Mouse (Mus musculus) hindbrain, embryonic 16.5 days (tissue): ENCODE measurements around the gene Zfp595. TPM values are rescaled to one million over a fixed set of nuclear protein-coding genes. Genes with fewer than 3 reads are reported as not detected.
"Not testable (repeated sequence)": the region's sequence is repeated elsewhere in the genome, so short reads cannot be mapped to it uniquely, and the experiment has no call there.

Source experiments
- ATAC-seq: fragments of 200-750 bp; cut with Nextera tagmentation; 2 replicates; pipeline ENCODE4 v1.8.0; 2017; ENCODE audit warnings: moderate TSS enrichment, moderate library complexity
- H3K27ac ChIP-seq: fragments of 300-500 bp; sonication (generic); 2 replicates; pipeline ENCODE4 v1.5.1; 2014; ENCODE audit warnings: low read depth, mild to moderate bottlenecking, control low read depth, low read length, moderate library complexity
- H3K27me3 ChIP-seq: fragments of 300-500 bp; sonication (generic); replicated peaks from 2 replicates; pipeline ENCODE4 v1.6.1; 2014; ENCODE audit warnings: low read length; ENCODE audit not compliant: control insufficient read depth, insufficient read depth
- H3K36me3 ChIP-seq: fragments of 300-500 bp; sonication (generic); 2 replicates; pipeline ENCODE4 v1.6.1; 2014; ENCODE audit warnings: mild to moderate bottlenecking, low read length, moderate library complexity, mixed read lengths; ENCODE audit not compliant: control insufficient read depth, insufficient read depth
- H3K4me1 ChIP-seq: fragments of 300-500 bp; sonication (generic); 2 replicates; pipeline ENCODE4 v1.6.1; 2014; ENCODE audit warnings: low read depth, low read length; ENCODE audit not compliant: control insufficient read depth, insufficient read depth
- H3K4me2 ChIP-seq: fragments of 300-500 bp; sonication (generic); 2 replicates; pipeline ENCODE4 v1.6.1; 2014; ENCODE audit warnings: mild to moderate bottlenecking, low read length, control low read depth, moderate library complexity
- H3K4me3 ChIP-seq: fragments of 300-500 bp; sonication (generic); 2 replicates; pipeline ENCODE4 v1.5.1; 2014; ENCODE audit warnings: mild to moderate bottlenecking, low read length, control low read depth, moderate library complexity
- H3K9ac ChIP-seq: fragments of 300-500 bp; sonication (generic); 2 replicates; pipeline ENCODE4 v1.6.1; 2014; ENCODE audit warnings: low read depth, mild to moderate bottlenecking, control low read depth, low read length, moderate library complexity
- H3K9me3 ChIP-seq: fragments of 300-500 bp; sonication (generic); 2 replicates; pipeline ENCODE4 v1.6.1; 2014; ENCODE audit warnings: mild to moderate bottlenecking, low read length, moderate library complexity; ENCODE audit not compliant: control insufficient read depth
- WGBS: fragments of 180-500 bp; shearing (Covaris S2); extraction: QIAGEN DNeasy Blood & Tissue Kit; methylation state at CpG from one replicate; pipeline ENCODE4 v1.1.7; 2014; 5-methylcytosine and 5-hydroxymethylcytosine counted together
- polyA plus RNA-seq: library from polyadenylated mRNA; unstranded; fragments of >200 nt; fragmentation: Nextera tagmentation; extraction: Ambion mirVana; gene quantifications from 2 replicates; pipeline ENCODE4 v1.2.1, GENCODE M21; 2015

The Zfp595 gene
- polyA plus RNA-seq = 1.4 and 1.5 TPM in 2 replicates

DNA sequence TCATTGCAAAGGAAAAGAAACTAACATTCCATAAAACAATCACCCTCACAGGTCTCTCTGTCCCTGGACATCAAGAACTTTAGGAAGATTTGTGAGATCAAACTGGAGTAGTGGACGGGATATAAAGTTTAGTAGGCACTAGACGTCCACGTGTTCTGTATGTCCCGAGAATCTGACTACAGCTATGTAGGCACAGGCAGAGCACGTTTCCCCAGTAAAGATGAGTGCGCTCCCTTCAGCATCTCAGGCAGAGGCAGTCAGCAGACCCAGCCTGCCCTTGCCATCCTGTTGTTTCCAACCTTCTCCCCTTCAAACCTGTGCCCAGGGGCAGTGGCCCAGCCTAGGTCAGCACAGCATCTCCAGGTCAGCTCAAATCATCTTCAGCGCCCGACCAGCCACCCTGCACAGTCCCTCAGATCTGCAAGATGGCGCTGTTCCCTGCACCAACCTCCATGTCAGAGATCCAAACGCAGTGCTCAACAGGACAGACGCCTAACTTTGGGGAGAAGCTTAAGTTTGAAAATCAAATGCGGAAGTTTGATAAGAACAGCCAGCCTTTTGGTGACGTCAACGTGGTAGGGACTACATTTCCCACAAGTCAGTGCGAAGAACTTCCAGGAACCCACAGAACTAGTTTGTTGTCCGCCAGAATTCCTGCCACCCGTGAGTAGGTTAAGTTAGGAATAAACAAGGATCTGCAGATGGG lies at the start of gene Zfp595:
Gene Zfp595, minus strand, starts transcription at position 552 of the 706 bp plus-strand sequence.
- H3K4me1 ChIP-seq = peaks cover 9% of the 10 kb centered on the region
- H3K9ac ChIP-seq = peak within 1 kb of the TSS; percentile 68
- H3K36me3 ChIP-seq = no peaks in the 10 kb centered on the region
- H3K4me2 ChIP-seq = peak within 1 kb of the TSS; percentile 69
- peak within 1 kb of the TSS; percentile 54; the same call in 1 of the 2 replicates for H3K27ac ChIP-seq
- no peaks in the 10 kb centered on the region for H3K9me3 ChIP-seq
- H3K4me3 ChIP-seq = peak within 1 kb of the TSS; percentile 51
- ATAC-seq = peak; percentile 97
- 13% methylated on average over 17 of the region's 17 CpGs for WGBS
- H3K27me3 ChIP-seq = no peaks in the 10 kb centered on the region

DNA sequence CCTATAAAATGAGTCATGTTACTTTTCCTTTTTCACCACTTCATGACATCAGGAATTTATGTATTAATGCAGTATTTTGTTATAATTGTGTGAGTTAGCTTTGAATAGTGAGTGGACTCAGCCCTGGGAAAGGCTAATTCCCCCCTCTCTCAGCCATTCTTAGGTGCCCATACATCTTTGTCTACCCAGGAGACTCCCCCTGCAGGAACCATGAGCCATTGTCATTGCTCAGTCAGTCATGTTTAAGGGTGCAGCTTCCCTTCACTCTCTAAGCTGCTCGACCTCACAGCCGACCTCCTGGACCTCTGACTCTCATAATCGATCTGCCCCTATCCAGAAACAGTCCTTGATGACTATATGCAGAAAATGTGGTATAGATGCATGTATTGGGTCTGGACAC lies 43.9 kb upstream of the Zfp595 start:
- not testable (repeated sequence) for ATAC-seq, H3K9ac ChIP-seq, H3K4me2 ChIP-seq, H3K4me3 ChIP-seq, H3K36me3 ChIP-seq, H3K27ac ChIP-seq, H3K4me1 ChIP-seq, H3K27me3 ChIP-seq, H3K9me3 ChIP-seq
- WGBS = 59% methylated on average over 3 of the region's 3 CpGs

DNA sequence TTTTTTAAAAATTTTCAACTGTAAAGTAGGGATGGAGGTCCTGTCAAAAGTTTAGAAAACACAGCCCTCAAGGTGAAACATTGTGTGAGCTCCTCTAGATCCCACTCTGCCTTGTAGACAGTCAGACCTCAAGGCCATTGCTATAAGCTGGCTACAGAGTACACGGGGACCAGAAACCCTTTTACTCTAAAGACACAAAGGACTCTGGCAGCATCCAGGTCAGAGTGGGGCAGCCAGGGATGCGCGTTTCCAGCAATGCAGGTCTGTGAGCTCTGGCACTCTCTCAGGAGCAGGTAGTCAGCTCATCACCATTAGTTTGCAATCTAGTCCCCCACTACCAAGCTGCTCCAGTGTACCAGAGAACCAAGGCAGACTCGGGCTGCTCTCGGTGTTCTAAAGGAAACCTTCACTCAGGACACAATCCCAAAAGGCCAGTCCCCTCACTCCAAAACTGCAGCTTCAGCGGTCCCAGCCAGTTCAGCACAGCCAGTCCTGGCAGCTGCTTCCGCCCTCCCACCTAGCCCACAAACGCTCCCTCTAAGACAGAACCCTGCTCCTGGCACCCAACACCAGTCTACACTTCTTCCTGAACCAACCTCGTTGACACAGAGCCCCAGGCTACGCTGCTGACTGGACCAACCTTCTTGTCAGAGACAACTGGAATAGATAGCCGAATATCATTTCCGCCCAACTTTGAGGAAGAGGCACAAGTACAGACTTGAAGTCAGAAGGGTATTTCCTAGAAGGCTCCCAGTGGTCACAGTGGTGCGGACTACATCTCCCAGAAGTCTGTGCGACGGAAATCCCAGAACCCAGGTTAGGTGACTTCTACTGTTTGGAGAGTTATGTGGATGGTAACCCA lies 42.9 kb upstream of the Zfp595 start, which contains the start of the genes Gm28041 and Zfp456:
Gene Gm28041, minus strand, starts transcription at position 684 of the 862 bp plus-strand sequence.
Gene Zfp456, minus strand, starts transcription at position 761 of the 862 bp plus-strand sequence.
- ATAC-seq = peak; percentile 98
- not testable (repeated sequence) for H3K36me3 ChIP-seq, H3K9me3 ChIP-seq, H3K4me1 ChIP-seq, H3K27me3 ChIP-seq, H3K27ac ChIP-seq
- peak within 1 kb of the TSS; percentile 68 for H3K4me2 ChIP-seq
- H3K4me3 ChIP-seq = peak within 1 kb of the TSS; percentile 46
- 17% methylated on average over 13 of the region's 15 CpGs for WGBS
- peak within 1 kb of the TSS; percentile 61 for H3K9ac ChIP-seq

DNA sequence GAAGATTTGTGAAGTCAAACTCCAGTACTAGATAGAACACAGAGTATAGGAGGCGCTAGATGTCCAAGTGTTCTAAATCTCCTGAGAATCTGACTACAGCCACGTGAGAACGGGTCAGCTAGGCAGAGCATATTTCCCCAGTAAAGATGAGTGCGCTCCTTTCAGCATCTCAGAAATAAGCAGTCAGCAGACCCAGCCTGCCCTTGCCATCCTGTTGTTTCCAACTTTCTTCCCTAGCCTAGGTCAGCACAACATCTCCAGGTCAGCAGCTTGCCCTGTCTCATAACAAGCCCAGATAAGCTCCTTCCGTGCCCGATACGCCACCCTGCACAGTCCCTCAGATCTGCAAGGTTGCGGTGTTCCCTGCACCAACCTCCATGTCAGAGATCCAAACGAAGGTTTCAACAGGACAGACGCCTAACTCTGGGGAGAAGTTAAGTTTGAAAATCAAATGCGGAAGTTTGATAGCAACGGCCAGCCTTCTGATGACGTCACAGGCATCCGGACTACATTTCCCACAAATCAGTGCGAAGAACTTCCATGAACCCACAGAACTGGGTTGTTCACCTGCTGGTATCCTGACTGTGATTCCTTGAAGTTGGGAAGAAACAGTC lies 27.9 kb upstream of the Zfp595 start, which contains the start of the genes Gm28044 and Zfp953:
Gene Gm28044, minus strand, starts transcription at position 406 of the 614 bp plus-strand sequence.
Gene Zfp953, minus strand, starts transcription at position 475 of the 614 bp plus-strand sequence.
- H3K27ac ChIP-seq = peak within 1 kb of the TSS; percentile 5; the same call in 1 of the 2 replicates
- WGBS = under 1% methylated on average over 15 of the region's 15 CpGs

DNA sequence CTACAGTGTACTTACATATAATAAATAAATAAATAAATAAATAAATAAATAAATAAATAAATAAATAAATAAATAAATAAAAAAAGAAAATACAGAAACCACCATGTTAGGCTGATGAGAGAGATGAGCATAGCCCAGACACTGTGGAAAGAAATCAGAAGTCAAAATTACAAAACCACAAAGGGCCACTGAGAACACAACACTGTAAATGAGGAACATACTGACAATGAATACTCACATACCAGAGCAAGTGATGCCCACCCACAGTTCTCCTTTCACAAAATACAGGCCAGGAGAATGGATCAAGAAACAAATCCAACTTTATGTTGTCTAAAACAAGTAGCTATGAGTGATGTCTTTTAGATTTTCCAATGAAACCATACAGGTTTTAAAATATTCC lies 19.5 kb upstream of the Zfp595 start:
- Histone ChIP-seq H3K27me3 (no peaks in the 10 kb centered on the region), H3K36me3 (no peaks in the 10 kb centered on the region), H3K9ac (no peak overlapping the region), H3K4me1 (no peaks in the 10 kb centered on the region), H3K4me2 (no peak overlapping the region), H3K4me3 (no peak overlapping the region), H3K27ac (no peak overlapping the region), H3K9me3 (no peaks in the 10 kb centered on the region)
- ATAC-seq = no peak

More for the DNA sequence above, 27.9 kb upstream of the Zfp595 start, which contains the start of the genes Gm28044 and Zfp953:
- Histone ChIP-seq H3K36me3 (no peaks in the 10 kb centered on the region), H3K4me1 (peaks cover 10% of the 10 kb centered on the region), H3K9ac (peak within 1 kb of the TSS; percentile 61), H3K9me3 (no peaks in the 10 kb centered on the region), H3K4me2 (peak within 1 kb of the TSS; percentile 91), H3K27me3 (no peaks in the 10 kb centered on the region), H3K4me3 (peak within 1 kb of the TSS; percentile 57)
- ATAC-seq = peak; percentile 97

DNA sequence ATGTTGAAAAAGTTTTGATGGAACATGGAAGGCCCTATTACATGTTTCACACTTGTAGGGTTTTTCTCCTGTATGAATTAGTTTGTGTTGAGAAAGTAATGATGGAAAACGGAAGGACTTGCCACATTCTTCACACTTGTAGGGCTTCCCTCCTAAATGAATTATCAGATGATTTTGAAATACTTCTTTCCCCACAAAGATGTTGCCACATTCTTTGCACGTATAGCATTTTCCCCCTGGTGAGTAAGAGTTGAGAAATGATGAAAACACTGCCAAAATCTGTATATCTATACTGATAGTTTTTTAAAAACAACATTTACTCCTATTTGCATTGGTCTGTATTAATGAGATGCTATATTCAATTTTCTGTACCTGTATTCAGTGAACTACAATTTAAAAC lies 11.1 kb upstream of the Zfp595 start:
- Histone ChIP-seq H3K4me2 (no peak overlapping the region), H3K9ac (no peak overlapping the region), H3K4me3 (no peak overlapping the region), H3K4me1 (no peaks in the 10 kb centered on the region), H3K9me3 (no peaks in the 10 kb centered on the region), H3K36me3 (no peaks in the 10 kb centered on the region), H3K27me3 (no peaks in the 10 kb centered on the region), H3K27ac (no peak overlapping the region)
- no peak for ATAC-seq
- 87% methylated on average over 2 of the region's 2 CpGs for WGBS

DNA sequence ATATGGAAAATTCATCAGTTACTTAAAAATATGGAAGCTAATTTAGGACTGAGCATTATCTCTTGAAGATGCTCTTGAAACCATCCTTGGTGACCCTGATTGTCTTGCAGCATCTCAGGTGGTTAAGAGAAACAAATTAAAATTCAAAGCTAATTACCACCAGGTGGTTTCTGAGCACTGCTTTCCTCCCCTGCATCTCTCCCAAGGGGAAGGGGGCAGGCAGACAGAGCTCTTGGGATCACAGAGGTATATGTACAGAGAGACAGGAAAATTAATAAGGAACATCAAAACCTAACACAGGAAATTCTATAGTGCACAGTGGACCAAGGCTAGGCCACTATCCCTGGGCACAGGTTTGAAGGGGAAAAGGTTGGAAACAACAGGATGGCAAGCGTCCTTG lies 507 bp upstream of the Zfp595 start:
- 56% methylated on average over 1 of the region's 1 CpGs for WGBS
- H3K27ac ChIP-seq = no peak overlapping the region
- H3K4me3 ChIP-seq = peak overlapping the region; percentile 51
- H3K4me1 ChIP-seq = peaks cover 9% of the 10 kb centered on the region
- H3K4me2 ChIP-seq = peak overlapping the region; percentile 69
- peak overlapping the region; percentile 68 for H3K9ac ChIP-seq
- H3K36me3 ChIP-seq = no peaks in the 10 kb centered on the region
- no peaks in the 10 kb centered on the region for H3K27me3 ChIP-seq
- peak; percentile 25 for ATAC-seq
- no peaks in the 10 kb centered on the region for H3K9me3 ChIP-seq

DNA sequence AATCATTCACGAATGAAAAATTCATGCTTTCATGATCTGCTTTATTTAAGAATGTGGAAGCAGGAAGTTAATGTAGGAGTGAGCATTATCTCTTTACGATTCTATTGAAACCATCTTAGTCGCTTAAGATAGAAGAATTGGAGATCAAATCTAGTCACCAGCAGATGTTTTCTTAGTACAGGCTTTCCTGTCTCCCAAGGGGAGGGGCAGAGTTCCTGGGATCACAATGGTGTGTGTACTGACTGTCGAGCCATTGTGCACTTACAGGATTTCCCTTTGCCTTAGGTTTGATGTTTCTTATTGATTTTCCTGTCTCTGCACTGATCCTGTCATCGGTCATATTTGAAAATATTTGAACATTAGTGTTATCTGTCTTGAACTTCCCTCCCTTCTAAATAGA lies 25.7 kb downstream of the Zfp595 start:
- Histone ChIP-seq H3K36me3 (no peaks in the 10 kb centered on the region), H3K27me3 (no peaks in the 10 kb centered on the region), H3K9me3 (no peaks in the 10 kb centered on the region), H3K27ac (peak overlapping the region; percentile 46), H3K9ac (peak overlapping the region; percentile 47), H3K4me3 (peak overlapping the region; percentile 49), H3K4me2 (peak overlapping the region; percentile 82), H3K4me1 (peaks cover 6% of the 10 kb centered on the region)
- WGBS = 30% methylated on average over 5 of the region's 5 CpGs
- peak; percentile 63 for ATAC-seq
